Mouse (Mus musculus) olfactory bulb, adult 2 months (tissue): ENCODE data around the gene 2010109A12Rik. TPM values are rescaled to one million over a fixed set of nuclear protein-coding genes. Genes with fewer than 3 reads are reported as not detected.

Experiments
- H3K27ac ChIP-seq: fragments of 200-500 bp; 2 replicates; pipeline ENCODE4 v1.5.1; 2012; ENCODE audit warnings: low read depth, low read length; ENCODE audit not compliant: insufficient read depth
- H3K4me1 ChIP-seq: fragments of 200-500 bp; 2 replicates; pipeline ENCODE4 v1.6.1; 2012; ENCODE audit warnings: low read length; ENCODE audit not compliant: control insufficient read depth, insufficient read depth
- H3K4me3 ChIP-seq: fragments of 200-500 bp; 2 replicates; pipeline ENCODE4 v1.5.1; 2012; ENCODE audit warnings: mild to moderate bottlenecking, low read depth, low read length, moderate library complexity; ENCODE audit not compliant: insufficient read depth
- CTCF ChIP-seq: fragments of 200-500 bp; IDR thresholded peaks from 2 replicates; pipeline ENCODE4 v1.5.1; 2012; ENCODE audit warnings: low read depth, mild to moderate bottlenecking, low read length, moderate library complexity; ENCODE audit not compliant: insufficient read depth
- POLR2A ChIP-seq: fragments of 200-500 bp; IDR thresholded peaks from 2 replicates; pipeline ENCODE4 v1.6.1; 2012; ENCODE audit warnings: mild to moderate bottlenecking, low read depth, low read length, moderate library complexity; ENCODE audit not compliant: insufficient read depth
- WGBS: fragments of 180-500 bp; shearing (Covaris S2); methylation state at CpG from one replicate; pipeline ENCODE4 v1.1.7; 2018; 5-methylcytosine and 5-hydroxymethylcytosine counted together
- polyA plus RNA-seq: library from polyadenylated mRNA; stranded (reverse); fragments of >200 nt; gene quantifications from 2 replicates; pipeline ENCODE4 v1.2.4, GENCODE M21; 2012; ENCODE audit warnings: low replicate concordance; ENCODE audit not compliant: missing spikeins, insufficient read depth, insufficient read length

2010109A12Rik gene
- polyA plus RNA-seq, 1 experiment: not detected

DNA sequence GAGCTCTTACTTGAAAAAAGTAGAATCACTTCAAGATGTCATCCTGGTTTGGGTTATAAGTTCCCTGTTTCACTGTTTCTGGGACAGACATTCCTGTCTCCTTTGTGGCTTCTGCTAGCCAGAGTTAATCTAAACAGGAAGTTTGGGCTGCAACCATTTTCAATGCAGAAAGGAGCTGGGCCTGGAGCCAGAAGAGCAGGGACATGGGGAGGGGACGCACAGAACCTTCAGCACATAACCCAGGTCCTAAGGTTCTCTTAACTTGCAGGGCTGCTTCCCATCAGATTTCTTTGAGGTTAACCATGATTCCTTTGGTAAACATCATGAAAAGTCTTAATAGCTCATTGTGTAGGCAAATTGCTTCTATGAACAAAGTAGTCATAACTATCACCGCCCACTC is 56.4 kb downstream of the 2010109A12Rik start:
- WGBS: 76% methylated on average over 2 of the region's 2 CpGs
- no peak overlapping the region for H3K27ac ChIP-seq
- no peak overlapping the region for H3K4me3 ChIP-seq
- H3K4me1 ChIP-seq: no peaks in the 10 kb centered on the region
- TF ChIP-seq POLR2A (no peak), CTCF (no peak)

Other genes starting within 250 kb of the 2010109A12Rik start
- not detected in 2 replicates for gene Sowahb, start 161.5 kb upstream of the 2010109A12Rik start, polyA plus RNA-seq
- gene Sept11, start 113.1 kb upstream of the 2010109A12Rik start, polyA plus RNA-seq: 171 TPM in 1 of 2 replicates, not detected in the other
- gene Ccni, start within 50 bp of the 2010109A12Rik start, polyA plus RNA-seq: not detected in 2 replicates
- gene Ccng2, start 60.7 kb downstream of the 2010109A12Rik start, polyA plus RNA-seq: not detected in 2 replicates